Mouse (Mus musculus) liver, embryonic 14.5 days (tissue): ENCODE results near the gene Sphk2. TPM values are rescaled to one million over a fixed set of nuclear protein-coding genes. Genes with fewer than 3 reads are reported as not detected.

Experiments used
- ATAC-seq: fragments of 200-750 bp; cut with Nextera tagmentation; 2 replicates; pipeline ENCODE4 v1.8.0; 2017; ENCODE audit warnings: moderate number of reproducible peaks, mild to moderate bottlenecking, moderate library complexity; ENCODE audit not compliant: insufficient read depth
- DNase-seq, 3 experiments: peaks; one replicate each; pipeline ENCODE4 v3.0.0-alpha.2; 2012 to 2013; ENCODE audit warnings: low read depth in 3 of 3, low spot score in 3 of 3
- H3K27ac ChIP-seq: fragments of 300-500 bp; sonication (generic); 2 replicates; pipeline ENCODE4 v1.5.1; 2014; ENCODE audit warnings: moderate library complexity, mild to moderate bottlenecking, control low read depth, inconsistent platforms
- H3K27me3 ChIP-seq: fragments of 300-500 bp; sonication (generic); 2 replicates; pipeline ENCODE4 v1.6.1; 2014; ENCODE audit warnings: mild to moderate bottlenecking, low read length, moderate library complexity; ENCODE audit not compliant: control insufficient read depth, insufficient read depth
- H3K36me3 ChIP-seq: fragments of 300-500 bp; sonication (generic); replicated peaks from 2 replicates; pipeline ENCODE4 v1.6.1; 2014; ENCODE audit warnings: low read depth; ENCODE audit not compliant: control insufficient read depth, insufficient read depth
- H3K4me1 ChIP-seq, 2 experiments: fragments of 200-500 bp in 1 of 2; fragments of 300-500 bp in 1 of 2; sonication (generic) in 1 of 2; replicated peaks; 2 replicates each; pipeline ENCODE4 v1.6.1; 2012 to 2014; ENCODE audit warnings: antibody characterized with exemption in 1 of 2, inconsistent platforms in 1 of 2, low read length in 1 of 2; ENCODE audit not compliant: control insufficient read depth in 2 of 2, insufficient read depth in 2 of 2
- H3K4me2 ChIP-seq: fragments of 300-500 bp; sonication (generic); 2 replicates; pipeline ENCODE4 v1.6.1; 2014; ENCODE audit warnings: low read depth, mild to moderate bottlenecking, control low read depth, moderate library complexity
- H3K4me3 ChIP-seq, 2 experiments: fragments of 200-500 bp in 1 of 2; fragments of 300-500 bp in 1 of 2; sonication (generic) in 1 of 2; 2 replicates each; pipeline ENCODE4 v1.5.1; 2012 to 2014; ENCODE audit warnings: low read depth in 2 of 2, low read length in 2 of 2, mild to moderate bottlenecking in 2 of 2, control low read depth in 1 of 2, inconsistent platforms in 1 of 2, moderate library complexity in 1 of 2; ENCODE audit not compliant: insufficient read depth in 1 of 2
- H3K9ac ChIP-seq: fragments of 300-500 bp; sonication (generic); replicated peaks from 2 replicates; pipeline ENCODE4 v1.6.1; 2014; ENCODE audit warnings: mild to moderate bottlenecking, control low read depth, moderate library complexity
- H3K9me3 ChIP-seq: fragments of 300-500 bp; sonication (generic); 2 replicates; pipeline ENCODE4 v1.6.1; 2016; ENCODE audit warnings: low read length, mixed read lengths; ENCODE audit not compliant: control insufficient read depth
- CTCF ChIP-seq: IDR thresholded peaks from 2 replicates; pipeline ENCODE4 v1.5.1; 2016; ENCODE audit warnings: antibody characterized with exemption, low read depth, control low read depth
- EP300 ChIP-seq: IDR thresholded peaks from 2 replicates; pipeline ENCODE4 v1.6.1; 2016; ENCODE audit warnings: antibody characterized with exemption, low read depth
- WGBS: fragments of 180-500 bp; shearing (Covaris S2); extraction: QIAGEN DNeasy Blood & Tissue Kit; methylation state at CpG from one replicate; pipeline ENCODE4 v1.1.7; 2014; ENCODE audit not compliant: insufficient replicate concordance; 5-methylcytosine and 5-hydroxymethylcytosine counted together
- polyA plus RNA-seq, 2 experiments: library from polyadenylated mRNA; depleted of rRNA in 1 of 2; stranded (reverse) in 1 of 2; unstranded in 1 of 2; fragments of >200 nt; fragmentation: Nextera tagmentation in 1 of 2; extraction: Ambion mirVana in 1 of 2; gene quantifications; 2 replicates each; pipeline versions ENCODE4 v1.2.1 to v1.2.3; 2012 to 2014

Sphk2 gene
- polyA plus RNA-seq, 2 experiments, result 5.8 to 7.6 TPM

DNA sequence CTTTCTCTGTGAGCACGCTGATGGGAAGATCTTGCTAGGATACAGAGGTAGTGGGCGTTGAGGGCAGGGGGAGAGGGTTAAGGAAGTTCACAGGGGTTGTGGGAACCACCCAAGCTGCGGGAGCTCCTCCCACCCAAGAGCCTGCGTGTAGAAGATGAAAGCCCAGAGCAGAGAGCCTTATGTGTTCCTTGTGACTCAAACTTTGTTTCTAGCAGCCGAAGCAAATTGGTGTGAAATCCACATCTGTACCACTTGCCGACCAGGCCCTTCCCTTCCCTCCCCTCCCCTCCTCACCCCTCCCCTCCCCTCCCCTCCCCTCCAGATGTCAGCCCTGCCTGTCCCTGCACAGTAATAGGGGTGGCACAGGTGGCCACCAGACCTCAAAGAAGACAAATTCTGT is 22.7 kb downstream of the Sphk2 start:
- ATAC-seq (no peak), DNase-seq (no peak)
- H3K27ac ChIP-seq, result no peak overlapping the region
- no peak overlapping the region for H3K9ac ChIP-seq
- no peak for TF ChIP-seq EP300
- TF ChIP-seq CTCF, result no peak
- no peak overlapping the region for H3K4me2 ChIP-seq
- H3K36me3 ChIP-seq, result no peaks in the 10 kb centered on the region
- no peak overlapping the region for H3K4me3 ChIP-seq
- H3K4me1 ChIP-seq, result no peaks in the 10 kb centered on the region
- 22% methylated on average over 6 of the region's 6 CpGs for WGBS
- H3K9me3 ChIP-seq, result no peaks in the 10 kb centered on the region
- H3K27me3 ChIP-seq, result peaks cover 17% of the 10 kb centered on the region

DNA sequence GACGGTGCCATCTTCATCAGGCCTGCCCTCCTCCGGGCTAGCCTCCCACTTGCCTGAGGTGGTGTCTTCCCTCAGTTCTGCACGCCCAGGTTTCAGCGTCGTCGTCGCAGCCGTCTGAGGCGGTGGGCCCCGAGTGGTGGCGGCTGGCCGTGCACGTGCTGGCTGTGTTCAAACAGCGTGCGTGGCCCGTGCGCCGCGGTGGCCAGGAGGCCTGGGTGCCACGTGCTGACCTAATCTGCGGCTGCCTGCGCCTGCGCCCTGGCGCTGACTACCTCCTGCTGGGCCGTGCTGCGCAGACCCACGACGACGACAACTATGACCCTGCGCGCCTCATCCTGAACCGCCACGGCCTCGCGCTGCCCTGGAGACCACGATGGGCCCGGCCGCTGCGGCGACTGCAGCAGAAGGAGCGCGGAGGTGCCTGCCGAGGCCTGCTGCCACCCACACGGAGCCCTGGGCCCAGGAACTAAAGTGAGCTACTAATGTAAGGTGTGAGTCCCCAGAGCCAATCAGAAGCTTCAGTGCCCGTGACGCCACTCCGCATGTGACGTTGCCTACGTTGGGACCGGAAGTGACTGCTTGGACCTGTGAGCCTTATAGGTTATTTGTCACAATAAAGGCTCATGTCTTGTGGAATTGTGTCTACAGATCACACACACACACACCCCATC is 23.7 kb downstream of the Sphk2 start, which contains the start of gene Sec1:
TSS of gene Sec1 (minus strand) at position 482 of the 671 bp plus-strand sequence.
- no peak within 1 kb of the TSS for H3K9ac ChIP-seq
- no peaks in the 10 kb centered on the region for H3K4me1 ChIP-seq
- no peaks in the 10 kb centered on the region for H3K36me3 ChIP-seq
- H3K9me3 ChIP-seq, result no peaks in the 10 kb centered on the region
- TF ChIP-seq CTCF (no peak), EP300 (no peak)
- H3K27ac ChIP-seq, result no peak within 1 kb of the TSS
- no peak within 1 kb of the TSS for H3K4me2 ChIP-seq
- peaks cover 7% of the 10 kb centered on the region for H3K27me3 ChIP-seq
- no peak within 1 kb of the TSS for H3K4me3 ChIP-seq
- DNase-seq (no peak), ATAC-seq (no peak)
- WGBS, result 84% methylated on average over 50 of the region's 50 CpGs

GRCm38 (mm10) chr7:45692364-45692763 is 25.4 kb downstream of the Sphk2 start:
- no peak overlapping the region for H3K4me3 ChIP-seq
- TF ChIP-seq EP300 (no peak), CTCF (no peak)
- no peaks in the 10 kb centered on the region for H3K27me3 ChIP-seq
- no peak overlapping the region for H3K27ac ChIP-seq
- no peak for DNase-seq
- no peaks in the 10 kb centered on the region for H3K4me1 ChIP-seq
- H3K36me3 ChIP-seq, result no peaks in the 10 kb centered on the region
- H3K9me3 ChIP-seq, result no peaks in the 10 kb centered on the region
- no peak overlapping the region for H3K4me2 ChIP-seq
- 58% methylated on average over 2 of the region's 2 CpGs for WGBS
- no peak overlapping the region for H3K9ac ChIP-seq
- ATAC-seq, result peak; percentile 33; the same call in 1 of the 2 replicates

GRCm38 (mm10) chr7:45689800-45690199 is 28.0 kb downstream of the Sphk2 start:
- no peaks in the 10 kb centered on the region for H3K9me3 ChIP-seq
- no peak overlapping the region for H3K9ac ChIP-seq
- no peaks in the 10 kb centered on the region for H3K27me3 ChIP-seq
- ATAC-seq (no peak), DNase-seq (no peak)
- H3K4me3 ChIP-seq, result no peak overlapping the region
- no peaks in the 10 kb centered on the region for H3K36me3 ChIP-seq
- H3K27ac ChIP-seq, result no peak overlapping the region
- H3K4me1 ChIP-seq, result no peaks in the 10 kb centered on the region
- TF ChIP-seq EP300 (no peak), CTCF (no peak)
- WGBS, result 28% methylated on average over 11 of the region's 11 CpGs
- H3K4me2 ChIP-seq, result no peak overlapping the region

- TF ChIP-seq EP300, result no peak
- no peak for TF ChIP-seq CTCF
- ATAC-seq, result no peak
- no peak for DNase-seq
- Histone ChIP-seq H3K9ac (no peak overlapping the region), H3K9me3 (no peaks in the 10 kb centered on the region), H3K4me2 (no peak overlapping the region), H3K36me3 (no peaks in the 10 kb centered on the region), H3K27me3 (no peaks in the 10 kb centered on the region), H3K4me3 (no peak overlapping the region), H3K27ac (no peak overlapping the region), H3K4me1 (no peaks in the 10 kb centered on the region)
- 45% methylated on average over 6 of the region's 6 CpGs for WGBS
These were observed 28.7 kb downstream of the Sphk2 start for GRCm38 (mm10) chr7:45689099-45689498.
